Mouse (Mus musculus): ENCODE measurements around the gene Fam111a. TPM values are rescaled to one million over a fixed set of nuclear protein-coding genes. Genes with fewer than 3 reads are reported as not detected.

Fam111a gene
- 9.0 and 9.4 TPM in 2 replicates for polyA plus RNA-seq (2015; fragmentation: Nextera tagmentation; extraction: Ambion mirVana)

GRCm38 (mm10) chr19:12545440-12545839 is at the start of gene Fam111a:
Gene Fam111a, plus strand, starts transcription at chr19:12545740.

DNA sequence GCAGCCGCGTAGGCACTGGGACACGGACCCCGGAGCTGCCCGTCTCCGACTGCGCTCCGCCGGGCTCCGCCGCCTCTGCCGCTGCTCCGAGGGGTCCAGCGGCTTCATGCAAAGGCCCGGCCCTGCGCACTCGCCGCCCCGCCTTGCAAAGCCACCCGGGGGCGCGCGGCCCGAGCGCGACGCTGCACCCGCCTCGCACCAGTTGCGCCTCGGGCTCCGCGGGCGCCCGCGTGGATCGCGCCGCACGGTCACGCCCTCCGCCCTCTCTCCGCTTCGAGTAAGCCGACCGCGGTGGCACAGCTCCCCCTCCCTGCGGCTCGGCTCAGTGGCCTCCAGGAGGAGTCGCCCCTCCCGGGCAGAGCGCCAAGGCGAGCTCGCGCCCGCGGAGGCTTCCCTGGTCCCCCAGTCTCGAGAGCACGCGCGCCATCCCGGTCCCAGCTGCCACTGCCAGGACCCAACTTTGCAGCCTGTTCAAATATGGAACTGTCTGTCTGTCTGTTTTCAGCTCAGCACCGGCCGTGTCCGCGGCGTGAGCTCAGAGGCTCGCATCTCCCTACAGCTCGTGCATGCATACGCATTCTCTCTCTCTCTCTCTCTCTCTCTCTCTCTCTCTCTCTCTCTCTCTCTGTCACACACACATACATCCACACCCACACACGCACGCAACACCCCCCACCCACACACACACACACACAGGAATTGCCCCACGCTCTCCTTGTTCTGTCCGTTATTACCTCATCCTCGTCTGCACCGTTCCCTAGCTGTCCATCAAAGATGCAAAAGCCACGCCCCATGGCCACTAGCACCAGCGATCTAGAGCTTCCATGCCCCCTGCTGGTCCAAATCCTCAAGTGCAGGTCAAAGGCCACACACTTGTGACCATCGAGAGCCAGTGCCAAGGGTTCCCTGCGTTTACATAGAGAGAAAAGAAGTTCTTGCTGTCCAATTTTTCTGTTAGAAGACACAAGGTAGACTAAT is 43.9 kb upstream of the Fam111a start, which contains the start of gene Dtx4:
Gene Dtx4, minus strand, starts transcription at position 85 of the 978 bp plus-strand sequence.

DNA sequence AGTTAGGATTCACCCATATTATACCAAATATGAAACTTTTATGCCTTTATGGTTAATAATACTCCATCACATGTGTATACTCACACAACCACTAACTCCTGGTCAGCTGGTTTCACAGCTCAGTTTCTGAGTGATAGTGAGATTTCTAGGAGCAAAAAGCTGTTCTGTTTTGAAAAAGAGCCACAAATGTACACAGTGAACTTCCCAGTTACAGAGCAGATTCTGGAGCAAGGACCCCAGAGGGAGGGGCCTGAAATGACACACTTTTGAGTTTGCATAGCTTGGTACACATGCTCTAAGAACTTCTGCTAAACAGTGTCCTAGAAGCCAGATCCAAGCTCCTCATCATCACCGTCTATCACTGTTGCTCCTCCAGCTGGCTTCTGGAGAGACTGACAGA is 54.1 kb downstream of the Fam111a start, which contains the start of gene Gm4952:
Gene Gm4952, plus strand, starts transcription at position 301 of the 400 bp plus-strand sequence.

DNA sequence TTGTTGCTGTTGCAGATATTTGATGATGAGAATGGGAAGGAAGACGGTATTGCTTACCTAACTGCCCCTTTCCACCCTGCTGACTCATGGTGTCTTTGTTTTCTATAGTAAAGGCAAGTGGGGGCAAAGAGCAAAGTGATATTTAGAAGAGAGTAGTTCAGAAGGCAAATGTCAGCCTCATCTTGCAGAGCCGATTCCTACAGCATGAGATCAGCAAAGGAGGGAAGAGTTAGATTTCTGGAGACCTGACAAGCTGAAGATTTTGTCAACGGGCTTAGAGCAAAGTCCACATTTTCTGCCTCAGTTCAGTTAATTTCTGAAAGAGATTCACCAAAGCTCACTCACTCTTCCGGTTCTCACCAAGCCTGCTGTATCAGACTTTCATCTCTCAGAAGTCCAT is 87.6 kb downstream of the Fam111a start, which contains the start of gene Glyat:
Gene Glyat, plus strand, starts transcription at position 133 of the 400 bp plus-strand sequence.

Other genes with a start within 250 kb of the Fam111a start
- not detected in 2 replicates for gene Olfr1436, start 246.6 kb upstream of the Fam111a start, polyA plus RNA-seq (2015; fragmentation: Nextera tagmentation; extraction: Ambion mirVana)
- not detected in 2 replicates for gene Olfr1437, start 220.6 kb upstream of the Fam111a start, polyA plus RNA-seq (2015; fragmentation: Nextera tagmentation; extraction: Ambion mirVana)
- gene Olfr1438-ps1, start 209.8 kb upstream of the Fam111a start, polyA plus RNA-seq (2015; fragmentation: Nextera tagmentation; extraction: Ambion mirVana), result not detected in 2 replicates
- not detected in 2 replicates for gene Olfr1440, start 158.5 kb upstream of the Fam111a start, polyA plus RNA-seq (2015; fragmentation: Nextera tagmentation; extraction: Ambion mirVana)
- gene Olfr1441, start 128.3 kb upstream of the Fam111a start, polyA plus RNA-seq (2015; fragmentation: Nextera tagmentation; extraction: Ambion mirVana), result not detected in 2 replicates
- not detected in 2 replicates for gene Pfpl, start 117.8 kb upstream of the Fam111a start, polyA plus RNA-seq (2015; fragmentation: Nextera tagmentation; extraction: Ambion mirVana)
- 2.1 and 2.6 TPM in 2 replicates for gene Mpeg1, start 85.0 kb upstream of the Fam111a start, polyA plus RNA-seq (2015; fragmentation: Nextera tagmentation; extraction: Ambion mirVana)
- 6.3 and 10.4 TPM in 2 replicates for gene Dtx4, start 44.3 kb upstream of the Fam111a start, polyA plus RNA-seq (2015; fragmentation: Nextera tagmentation; extraction: Ambion mirVana)
- 5.5 and 10.4 TPM in 2 replicates for gene Gm4952, start 54.2 kb downstream of the Fam111a start, polyA plus RNA-seq (2015; fragmentation: Nextera tagmentation; extraction: Ambion mirVana)
- 0.15 and 0.47 TPM in 2 replicates for gene Glyat, start 87.6 kb downstream of the Fam111a start, polyA plus RNA-seq (2015; fragmentation: Nextera tagmentation; extraction: Ambion mirVana)
- not detected in 2 replicates for gene Olfr1442, start 124.7 kb downstream of the Fam111a start, polyA plus RNA-seq (2015; fragmentation: Nextera tagmentation; extraction: Ambion mirVana)
- gene Olfr1443, start 132.4 kb downstream of the Fam111a start, polyA plus RNA-seq (2015; fragmentation: Nextera tagmentation; extraction: Ambion mirVana), result not detected in 2 replicates
- 0.69 and 0.88 TPM in 2 replicates for gene Keg1, start 150.0 kb downstream of the Fam111a start, polyA plus RNA-seq (2015; fragmentation: Nextera tagmentation; extraction: Ambion mirVana)
- 0.43 and 0.69 TPM in 2 replicates for gene Cntf, start 219.9 kb downstream of the Fam111a start, polyA plus RNA-seq (2015; fragmentation: Nextera tagmentation; extraction: Ambion mirVana)

Data from adrenal gland, postnatal 0 days (tissue).